Mouse (Mus musculus) cerebellum, adult 9-11 months (tissue): ENCODE measurements around the gene Arl4d.
A peak's percentile ranks its signal among the peaks of the same experiment; 100 is the strongest.
"Not testable (repeated sequence)": the region's sequence is repeated elsewhere in the genome, so short reads cannot be mapped to it uniquely, and the experiment has no call there.

Experiments
- DNase-seq: peaks from one replicate; pipeline ENCODE4 v3.0.0; 2022

Gene Arl4d

DNA sequence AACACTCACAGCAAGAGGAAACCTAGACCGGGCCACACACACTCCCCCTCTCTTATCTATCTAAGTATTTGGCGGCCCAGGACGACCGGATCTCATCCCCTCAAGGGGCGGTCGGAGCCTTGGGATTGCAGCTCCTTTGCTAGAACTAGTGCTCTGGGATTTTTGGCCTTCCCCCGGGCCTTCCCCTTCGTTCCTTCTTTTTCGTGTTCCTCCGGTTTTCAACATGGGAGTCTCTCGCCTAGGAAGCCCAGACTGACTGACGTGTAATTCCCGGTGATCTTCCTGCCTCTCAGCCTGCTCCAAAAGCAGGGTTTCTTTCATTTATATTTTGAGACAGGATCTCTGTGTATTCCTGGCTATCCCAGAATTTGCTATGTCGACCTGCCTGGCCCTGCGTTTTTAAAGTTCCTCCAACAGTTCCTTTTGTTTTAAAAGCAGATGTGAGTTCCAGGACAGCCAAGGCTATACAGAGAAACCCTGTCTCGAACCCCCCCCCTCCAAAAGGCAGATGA is 19.0 kb upstream of the Arl4d start:
- DNase-seq = not testable (repeated sequence)

DNA sequence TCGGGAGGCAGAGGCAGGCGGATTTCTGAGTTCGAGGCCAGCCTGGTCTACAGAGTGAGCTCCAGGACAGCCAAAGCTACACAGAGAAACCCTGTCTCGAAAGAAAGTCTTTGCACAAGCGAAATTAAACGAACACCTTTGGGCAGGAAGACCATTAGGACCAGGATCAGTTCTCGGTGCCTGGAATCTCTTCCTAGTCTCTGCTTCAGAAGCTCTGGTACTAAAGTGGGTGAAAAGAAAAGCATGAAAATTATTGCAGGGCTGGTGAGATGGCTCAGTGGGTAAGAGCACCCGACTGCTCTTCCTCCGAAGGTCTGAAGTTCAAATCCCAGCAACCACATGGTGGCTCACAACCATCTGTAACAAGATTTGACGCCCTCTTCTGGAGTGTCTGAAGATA is 18.2 kb upstream of the Arl4d start:
- DNase-seq = not testable (repeated sequence)

DNA sequence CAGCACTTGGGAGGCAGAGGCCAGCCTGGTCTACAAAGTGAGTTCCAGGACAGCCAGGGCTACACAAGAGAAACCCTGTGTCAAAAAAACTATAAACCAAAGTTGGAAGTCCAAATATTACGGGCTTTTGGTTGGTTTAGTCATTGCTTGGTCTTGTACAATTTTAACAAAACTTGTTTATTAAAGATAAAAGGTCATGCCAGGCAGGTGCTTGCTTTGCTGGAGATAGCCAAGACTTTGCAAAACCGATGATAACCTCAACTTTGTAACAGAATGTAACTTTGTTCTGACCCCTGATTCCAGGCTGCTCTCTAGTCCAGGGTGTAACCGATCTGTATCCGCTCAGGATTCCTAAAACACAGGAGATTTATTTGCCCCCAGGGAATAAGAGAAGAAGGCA is 9.0 kb upstream of the Arl4d start:
- DNase-seq = no peak

DNA sequence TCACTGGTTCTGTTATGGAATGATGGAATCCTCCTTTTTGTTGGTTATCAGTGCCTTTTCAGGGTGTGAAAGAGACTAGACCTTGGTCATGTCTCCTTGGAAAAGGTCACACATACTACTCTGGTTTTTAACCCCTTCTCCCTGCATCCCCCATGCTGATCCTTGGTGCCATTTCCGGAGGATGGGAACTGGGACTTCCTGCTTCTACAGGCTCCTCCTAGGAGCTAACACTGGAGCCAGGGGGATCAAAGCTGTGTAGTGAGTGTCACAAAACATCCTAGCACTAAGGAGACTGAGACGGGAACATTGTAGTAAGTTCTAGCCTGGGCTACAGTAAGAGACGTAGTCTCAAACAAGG is 7.8 kb upstream of the Arl4d start:
- no peak for DNase-seq

DNA sequence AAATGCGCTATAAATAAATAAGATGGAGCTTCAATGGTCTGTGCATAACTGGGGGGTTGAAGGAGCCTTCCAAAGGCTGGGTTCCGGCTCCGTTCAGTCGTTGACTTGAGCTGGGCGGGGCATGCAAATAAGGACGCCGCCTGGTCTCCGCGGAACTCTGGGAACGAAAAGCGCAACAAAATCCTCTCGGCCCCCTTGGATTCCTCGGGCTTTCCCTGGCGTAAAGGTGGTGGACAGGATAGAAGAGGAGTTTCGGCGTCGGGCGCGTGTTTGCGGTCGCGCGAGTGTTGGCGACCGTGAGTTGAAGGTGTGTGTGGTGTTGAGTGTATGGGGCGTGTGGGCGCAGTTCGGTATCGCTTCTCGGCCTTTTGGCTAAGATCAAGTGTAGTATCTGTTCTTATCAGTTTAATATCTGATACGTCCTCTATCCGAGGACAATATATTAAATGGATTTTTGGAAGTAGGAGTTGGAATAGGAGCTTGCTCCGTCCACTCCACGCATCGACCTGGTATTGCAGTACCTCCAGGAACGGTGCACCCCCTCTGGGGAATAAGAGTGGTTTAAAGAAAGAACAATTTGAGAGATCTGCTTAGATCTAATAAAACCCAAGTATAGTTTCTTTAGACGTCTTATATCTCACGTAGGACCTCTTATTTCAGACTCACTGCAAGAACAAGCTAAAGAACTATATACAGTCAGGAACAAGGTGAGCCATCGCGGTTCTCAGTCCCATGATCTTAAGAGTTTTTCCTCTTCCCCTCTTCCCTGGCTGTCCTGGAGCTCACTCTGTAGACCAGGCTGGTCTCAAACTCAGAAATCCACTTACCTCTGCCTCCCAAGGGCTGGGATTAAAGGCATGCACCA is 7.2 kb upstream of the Arl4d start:
- DNase-seq = peak; percentile 85

DNA sequence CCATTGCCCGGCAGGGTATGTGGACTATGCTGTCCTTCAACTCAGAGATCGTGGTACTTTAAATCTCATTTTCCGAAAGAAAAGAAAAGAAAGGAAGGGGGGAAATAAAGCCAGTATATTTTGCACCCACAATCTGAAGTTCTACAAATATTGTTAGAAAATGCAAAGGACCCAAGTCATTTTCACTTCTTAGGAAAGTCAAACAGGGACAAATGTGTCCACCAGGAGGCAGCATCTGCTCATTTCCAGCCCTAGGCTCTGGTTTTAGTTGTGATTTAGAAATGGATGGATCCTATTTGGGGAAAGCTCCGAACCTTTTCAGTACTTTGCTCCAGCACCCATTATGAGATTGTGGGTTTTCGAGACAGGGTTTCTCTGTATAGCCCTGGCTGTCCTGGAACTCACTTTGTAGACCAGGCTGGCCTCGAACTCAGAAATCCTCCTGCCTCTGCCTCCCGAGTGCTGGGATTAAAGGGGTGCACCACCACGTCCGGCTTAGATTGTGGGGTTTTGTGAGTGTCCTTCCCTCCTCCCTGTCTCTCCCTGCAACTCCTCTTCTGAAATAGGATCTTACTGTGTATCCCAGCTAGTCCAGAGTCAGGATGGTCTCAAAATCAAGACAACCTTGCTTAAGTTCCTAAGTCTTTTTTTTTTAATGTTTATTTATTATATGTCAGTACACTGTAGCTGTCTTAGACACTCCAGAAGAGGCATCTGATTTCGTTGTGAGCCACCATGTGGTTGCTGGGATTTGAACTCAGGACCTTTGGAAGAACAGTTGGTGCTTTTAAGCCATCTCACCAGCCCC is 6.4 kb upstream of the Arl4d start:
- DNase-seq = no peak

DNA sequence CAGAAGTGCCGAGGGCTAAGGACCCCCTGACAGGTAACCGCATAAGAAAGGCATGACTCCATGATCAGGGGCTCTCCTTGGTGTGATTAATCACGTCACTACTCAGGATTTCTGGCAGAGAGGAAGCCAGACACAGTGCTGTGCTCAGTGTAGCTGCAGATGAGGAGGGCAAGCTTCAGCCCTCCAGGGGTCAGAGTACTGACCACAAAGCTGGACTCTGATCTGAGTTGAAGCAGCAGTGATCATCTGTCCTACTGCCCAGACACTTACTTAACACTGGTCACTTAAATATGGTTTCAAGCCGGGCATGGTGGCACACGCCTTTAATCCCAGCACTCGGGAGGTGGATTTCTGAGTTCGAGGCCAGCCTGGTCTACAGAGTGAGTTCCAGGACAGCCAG is 4.2 kb upstream of the Arl4d start:
- no peak for DNase-seq

DNA sequence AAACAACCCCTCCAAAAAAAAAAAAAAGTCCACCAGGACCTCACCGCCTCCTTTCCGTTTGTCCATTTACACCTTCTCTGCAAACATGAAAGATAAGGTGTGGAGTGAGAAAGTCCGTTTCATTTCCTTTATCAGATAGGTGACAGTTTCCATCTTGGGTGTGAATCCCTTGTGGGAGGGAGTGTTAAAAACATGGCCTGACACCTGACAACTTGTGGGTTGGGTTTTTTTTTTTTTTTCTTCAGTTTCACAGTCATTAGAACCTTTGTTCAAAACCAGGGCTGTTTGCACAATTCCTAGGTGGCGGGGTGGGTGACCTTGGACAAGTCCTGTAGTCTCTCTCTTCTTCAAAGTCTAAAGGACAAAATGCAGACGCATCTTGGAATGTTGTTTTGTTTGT is 3.6 kb upstream of the Arl4d start:
- DNase-seq = no peak

DNA sequence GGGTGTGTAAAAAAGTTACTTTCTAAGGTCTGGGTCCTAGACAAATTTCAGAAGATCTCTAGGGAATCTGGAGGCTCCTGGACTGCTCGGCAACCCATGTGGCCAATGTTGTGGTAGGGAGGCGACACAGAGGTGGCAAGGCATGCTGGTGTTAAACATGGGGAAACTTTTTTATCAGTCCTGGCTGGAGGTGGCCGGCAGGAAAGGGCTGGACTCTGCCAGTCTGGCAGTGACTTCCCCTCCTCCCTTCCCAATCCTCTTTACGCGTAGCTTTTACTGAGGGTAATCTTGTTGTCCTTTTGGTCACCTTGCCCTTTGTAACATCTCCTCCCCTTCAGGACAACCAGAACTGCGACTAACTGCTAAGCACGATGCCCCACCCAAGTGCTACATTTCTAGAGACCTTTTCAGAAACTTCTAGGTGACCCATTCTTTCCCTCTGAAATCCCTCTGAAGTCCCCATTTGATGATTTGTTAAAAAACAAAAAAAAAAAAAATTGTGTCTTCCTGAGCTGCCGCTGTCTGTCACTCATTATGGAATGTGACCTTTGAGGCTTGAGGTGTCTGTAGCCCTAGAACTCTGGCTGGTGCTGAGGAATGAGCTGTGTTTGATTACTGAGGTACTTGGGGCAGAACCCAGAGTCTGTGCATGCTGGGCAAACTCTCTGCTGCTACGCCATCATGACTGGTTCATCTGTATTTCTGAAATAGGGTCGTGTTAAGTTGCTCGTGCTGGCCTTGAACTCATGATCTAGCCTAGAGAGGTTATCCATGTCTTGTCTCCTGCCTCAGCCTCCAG is 1.9 kb upstream of the Arl4d start:
- DNase-seq = no peak

DNA sequence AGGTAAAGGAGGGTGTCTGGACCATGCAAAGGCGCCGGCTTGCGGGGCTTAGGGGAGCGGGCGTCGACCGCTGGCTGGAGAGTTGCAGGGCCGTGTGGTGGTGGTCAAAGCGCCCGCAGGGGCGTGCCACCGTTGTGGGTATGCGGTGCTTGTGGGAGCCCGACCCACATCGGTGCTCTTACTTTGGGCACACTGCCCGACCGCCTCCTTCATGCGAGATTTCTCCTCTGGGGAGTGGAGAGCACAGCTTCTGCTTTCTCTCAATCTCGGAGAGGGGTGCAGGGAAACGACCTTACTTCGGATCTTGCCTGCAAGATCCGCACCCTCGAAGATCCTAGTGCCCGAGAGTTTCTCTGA is 273 bp downstream of the Arl4d start:
- DNase-seq = no peak

DNA sequence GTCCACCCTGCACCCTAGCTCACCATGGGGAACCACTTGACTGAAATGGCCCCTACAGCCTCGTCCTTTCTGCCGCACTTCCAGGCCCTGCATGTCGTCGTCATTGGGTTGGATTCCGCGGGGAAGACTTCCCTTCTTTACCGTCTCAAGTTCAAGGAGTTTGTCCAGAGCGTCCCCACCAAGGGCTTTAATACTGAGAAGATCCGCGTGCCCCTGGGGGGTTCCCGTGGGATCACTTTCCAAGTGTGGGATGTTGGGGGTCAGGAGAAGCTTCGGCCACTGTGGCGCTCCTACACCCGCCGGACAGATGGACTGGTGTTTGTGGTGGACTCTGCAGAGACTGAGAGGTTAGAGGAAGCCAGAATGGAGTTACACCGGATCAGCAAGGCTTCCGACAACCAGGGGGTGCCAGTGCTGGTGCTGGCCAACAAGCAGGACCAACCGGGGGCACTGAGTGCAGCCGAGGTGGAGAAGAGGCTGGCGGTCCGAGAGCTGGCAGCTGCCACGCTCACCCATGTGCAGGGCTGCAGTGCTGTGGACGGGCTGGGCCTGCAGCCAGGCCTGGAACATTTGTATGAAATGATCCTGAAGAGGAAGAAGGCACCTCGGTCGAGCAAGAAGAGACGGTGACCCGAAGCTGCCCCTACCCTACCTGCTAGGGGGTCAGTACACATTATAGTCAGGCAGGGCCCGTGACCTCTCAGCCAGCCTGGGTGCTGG is 1.4 kb downstream of the Arl4d start:
- no peak for DNase-seq

DNA sequence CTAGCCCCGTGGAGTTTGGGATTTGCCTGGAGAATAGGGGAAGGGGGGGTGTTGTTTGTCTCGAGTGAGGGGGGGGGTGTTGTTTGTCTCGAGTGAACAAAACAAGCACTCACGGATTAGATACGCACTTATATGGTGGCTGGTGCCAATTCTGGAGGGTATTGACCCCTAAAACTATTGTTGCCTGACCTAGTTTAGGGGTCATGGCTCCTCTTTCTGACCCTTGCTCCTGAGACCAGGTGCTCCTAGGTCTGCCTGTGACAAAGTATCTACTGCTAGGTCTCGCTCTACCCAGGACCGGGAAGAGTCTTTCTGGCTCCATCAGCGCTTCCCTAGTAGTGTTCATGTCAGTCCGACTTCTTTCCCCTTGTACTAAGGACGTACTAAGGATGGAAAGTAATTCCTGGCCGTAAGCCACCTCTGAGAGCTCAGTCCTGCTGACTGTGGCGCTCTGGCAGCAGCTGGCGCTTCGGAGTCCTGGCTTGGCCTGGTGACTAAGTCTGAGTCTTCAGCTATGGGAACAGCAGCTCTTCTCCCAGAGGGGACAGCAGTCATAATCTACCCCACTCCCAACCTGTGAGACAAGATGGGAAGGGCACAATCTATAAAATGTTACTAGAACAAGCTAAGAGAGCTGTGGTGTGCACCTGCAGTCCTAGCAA is 2.7 kb downstream of the Arl4d start:
- no peak for DNase-seq

DNA sequence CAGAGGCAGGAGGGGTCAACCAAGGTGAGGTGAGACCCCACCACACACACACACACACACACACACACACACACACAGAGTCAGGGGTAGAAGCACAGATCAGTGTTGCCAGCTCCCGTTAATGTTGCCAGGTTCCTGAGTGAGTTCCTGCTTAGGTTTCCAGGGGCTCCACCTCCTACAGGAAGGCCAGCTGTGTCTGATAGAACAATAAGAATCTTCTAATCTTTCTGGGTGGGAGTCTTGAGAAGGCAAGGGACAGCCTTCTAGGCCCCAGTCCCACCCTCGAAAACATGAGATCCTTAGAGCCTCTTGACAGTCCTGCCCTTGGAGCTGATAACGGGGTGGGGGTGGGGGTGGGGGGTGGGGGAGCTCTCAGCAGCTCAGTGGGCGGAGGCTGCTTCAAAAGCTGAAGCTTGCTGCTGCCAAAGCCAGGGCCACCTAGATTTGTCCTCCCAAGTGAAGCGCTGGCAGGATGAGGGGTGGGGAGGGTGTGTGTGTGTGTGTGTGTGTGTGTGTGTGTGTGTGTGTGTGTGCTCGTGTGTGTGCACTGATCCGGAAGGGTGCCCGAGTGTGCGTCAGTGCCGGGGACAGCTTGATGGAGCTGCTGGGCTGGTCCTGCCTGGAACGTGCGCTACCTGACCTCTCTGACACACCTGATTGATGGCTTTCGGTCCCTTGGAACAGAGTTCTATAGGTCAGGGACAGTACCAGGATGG is 3.4 kb downstream of the Arl4d start:
- DNase-seq = no peak

DNA sequence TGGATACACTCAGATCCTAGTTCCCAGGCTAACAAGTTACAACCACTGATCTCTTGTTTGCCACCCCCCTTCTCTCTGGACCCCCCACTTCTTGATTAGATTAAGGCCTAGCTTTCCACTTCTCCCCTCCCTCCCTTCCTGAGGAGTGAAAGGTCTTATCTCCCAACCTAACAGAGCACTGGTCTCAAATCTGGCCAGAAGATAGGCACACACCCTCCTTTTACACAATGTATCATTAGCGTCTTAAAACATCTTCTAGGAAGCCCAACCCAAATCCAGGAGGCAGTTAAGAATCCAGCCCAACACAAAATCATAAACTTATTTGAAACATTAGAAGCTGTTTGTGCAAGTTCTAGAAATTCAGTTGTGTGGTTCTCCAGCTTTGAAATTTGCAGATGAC is 5.0 kb downstream of the Arl4d start:
- no peak for DNase-seq

DNA sequence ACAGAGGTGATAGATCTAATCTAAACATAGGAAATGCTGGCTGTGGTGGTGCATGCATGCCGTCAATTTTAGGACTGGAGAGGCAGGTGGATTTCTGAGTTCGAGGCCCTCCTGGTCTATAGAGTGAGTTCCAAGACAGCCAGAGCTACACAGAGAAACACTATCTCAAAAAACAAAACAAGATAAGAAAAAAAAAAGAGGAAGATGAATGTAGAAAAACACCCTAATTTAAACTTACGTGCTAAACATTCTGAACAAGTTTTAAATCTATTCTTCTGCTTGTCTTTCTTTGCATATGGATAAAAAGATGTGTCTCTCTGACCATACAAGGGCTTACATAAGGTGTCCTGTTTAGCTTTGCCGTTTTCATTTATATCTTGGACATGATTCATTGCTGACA is 5.9 kb downstream of the Arl4d start:
- DNase-seq = no peak

DNA sequence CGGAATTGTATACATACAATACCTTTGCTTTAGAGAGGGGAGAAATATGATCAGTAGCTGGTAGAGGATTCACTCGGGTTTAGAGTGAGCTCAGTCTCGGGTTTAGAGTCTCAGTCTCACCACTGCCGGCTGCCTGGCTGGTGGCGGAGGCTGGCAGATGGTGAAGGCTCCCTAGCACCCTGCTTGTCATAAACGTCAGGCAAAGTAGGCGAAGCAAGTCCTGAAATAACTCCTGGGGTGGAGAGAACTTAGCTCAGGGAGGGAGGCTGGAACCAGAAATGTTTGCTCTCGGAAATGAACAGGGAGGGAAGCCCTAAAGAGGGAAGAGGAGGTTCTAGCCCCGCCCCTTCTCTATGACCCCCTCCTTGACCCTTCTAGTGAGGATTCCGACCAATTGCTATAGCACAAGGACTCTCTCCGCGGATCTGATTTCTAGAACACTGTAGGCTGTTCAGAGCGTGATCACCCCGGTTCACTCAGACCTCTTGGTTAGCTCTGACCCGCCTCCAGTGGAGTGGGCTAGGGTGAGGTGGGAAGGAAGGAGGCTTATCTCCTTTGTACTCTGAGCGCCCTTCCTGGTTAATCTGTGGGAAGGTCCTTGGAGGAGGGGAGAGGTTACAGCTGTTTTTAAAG is 7.8 kb downstream of the Arl4d start:
- no peak for DNase-seq

DNA sequence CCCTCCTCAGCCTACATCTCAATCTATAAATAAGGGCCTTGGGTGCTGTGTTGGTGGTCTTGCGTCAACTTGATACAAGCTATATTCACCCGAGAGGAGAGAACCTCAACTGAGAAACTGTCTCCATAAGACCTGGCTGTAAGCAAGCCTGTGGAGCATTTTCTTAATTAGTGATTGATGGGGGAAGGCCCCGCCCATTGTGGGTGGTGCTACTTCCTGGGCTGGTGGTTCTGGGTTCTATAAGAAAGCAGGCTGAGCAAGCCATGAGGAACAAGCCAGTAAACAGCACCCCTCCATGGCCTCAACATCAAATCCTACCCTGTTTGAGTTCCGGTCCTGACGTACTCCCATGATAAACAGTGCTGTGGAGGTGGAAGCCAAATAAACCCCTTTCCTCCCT is 8.8 kb downstream of the Arl4d start:
- DNase-seq = no peak

DNA sequence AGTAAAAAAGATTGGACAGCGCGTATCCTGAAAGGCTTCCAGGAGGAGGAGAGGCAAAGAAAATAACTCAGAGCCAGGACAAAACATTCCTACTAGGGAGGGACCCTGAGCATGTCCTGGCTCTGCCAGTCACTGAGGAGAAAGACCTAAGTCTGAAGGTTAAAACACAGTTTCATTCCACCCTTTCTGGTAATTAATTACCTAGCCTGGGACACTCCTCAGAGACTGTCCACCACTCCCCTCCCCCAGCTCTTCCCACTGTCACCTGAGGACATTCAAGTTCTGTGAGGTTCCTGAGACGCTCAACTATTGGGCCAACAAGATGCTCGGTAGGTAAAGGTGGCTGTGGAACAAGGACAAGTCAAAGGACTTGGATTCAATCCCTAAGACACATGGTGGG is 10.0 kb downstream of the Arl4d start:
- no peak for DNase-seq

DNA sequence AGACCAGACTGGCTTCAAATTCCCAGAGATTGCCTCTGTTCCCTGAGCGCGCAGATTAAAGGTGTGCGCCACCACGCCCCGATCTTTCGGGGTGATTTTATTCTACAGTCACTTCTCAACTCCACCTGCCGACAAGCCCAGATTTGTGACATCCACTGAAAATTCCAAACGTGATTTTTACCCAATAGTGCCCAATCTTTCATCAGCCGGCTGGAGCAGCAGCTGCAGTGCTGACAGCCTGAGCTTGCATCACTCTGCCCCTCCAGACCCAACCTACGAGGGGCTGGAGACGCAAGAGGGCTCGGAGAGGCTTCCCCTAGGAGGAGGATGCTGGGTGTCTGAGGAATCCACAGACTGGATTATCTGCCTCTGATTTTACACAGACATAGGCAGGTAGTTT is 12.3 kb downstream of the Arl4d start:
- DNase-seq = no peak

DNA sequence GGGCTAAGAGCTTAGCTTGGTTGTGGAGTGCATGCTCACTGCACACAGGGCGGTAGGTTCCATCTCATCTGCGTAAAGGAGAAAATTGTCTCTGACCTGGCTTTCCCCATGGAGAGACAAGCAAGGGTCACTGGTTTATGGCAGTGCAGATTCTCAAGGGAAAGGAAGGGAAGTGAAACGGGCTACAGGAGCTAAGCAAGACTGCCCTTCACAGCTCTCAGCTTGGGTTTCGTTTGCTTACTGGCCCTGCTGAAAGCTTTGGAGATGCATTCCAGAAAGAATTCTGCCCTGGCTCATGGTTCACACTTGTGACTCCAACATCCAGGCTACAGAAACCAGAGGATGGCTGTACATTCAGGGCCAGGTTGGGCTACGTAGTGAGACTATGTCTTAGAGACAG is 13.4 kb downstream of the Arl4d start:
- no peak for DNase-seq

DNA sequence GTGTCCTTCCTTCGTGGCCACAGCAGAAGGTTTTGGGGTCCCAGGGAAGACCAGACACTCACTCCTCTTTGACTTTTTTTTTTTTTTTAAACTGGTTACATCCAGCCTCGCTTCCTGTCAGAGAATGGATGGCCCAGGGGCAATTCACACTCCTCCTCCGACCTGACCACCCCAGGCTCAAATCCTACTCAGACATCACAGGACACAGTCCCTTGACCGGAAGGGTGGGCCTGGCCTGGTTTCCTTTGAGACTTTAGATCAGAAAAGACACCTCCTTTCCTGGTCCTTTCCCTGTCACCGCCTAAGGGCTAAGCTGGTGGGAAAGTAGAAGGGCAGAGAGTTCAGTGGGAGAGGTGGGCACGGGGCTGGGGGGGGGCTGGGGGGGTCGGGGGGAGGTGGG is 14.6 kb downstream of the Arl4d start:
- no peak for DNase-seq
